Mouse (Mus musculus) neural tube, embryonic 13.5 days (tissue): Measurements from ENCODE around the gene Wrnip1. TPM values are rescaled to one million over a fixed set of nuclear protein-coding genes. Genes with fewer than 3 reads are reported as not detected.

Experiments used
- ATAC-seq: fragments of 200-750 bp; cut with Nextera tagmentation; 2 replicates; pipeline ENCODE4 v1.8.0; 2017; ENCODE audit warnings: low read depth, mild to moderate bottlenecking, moderate TSS enrichment, moderate library complexity
- H3K27ac ChIP-seq: fragments of 300-500 bp; sonication (generic); replicated peaks from 2 replicates; pipeline ENCODE4 v1.5.1; 2015; ENCODE audit warnings: moderate library complexity, mild to moderate bottlenecking, inconsistent platforms
- H3K27me3 ChIP-seq: fragments of 300-500 bp; sonication (generic); 2 replicates; pipeline ENCODE4 v1.6.1; 2015; ENCODE audit warnings: mild to moderate bottlenecking, inconsistent platforms
- H3K36me3 ChIP-seq: fragments of 300-500 bp; sonication (generic); 2 replicates; pipeline ENCODE4 v1.6.1; 2015; ENCODE audit warnings: mild to moderate bottlenecking, inconsistent platforms
- H3K4me1 ChIP-seq: fragments of 300-500 bp; sonication (generic); replicated peaks from 2 replicates; pipeline ENCODE4 v1.6.1; 2015; ENCODE audit warnings: inconsistent platforms
- H3K4me2 ChIP-seq: fragments of 300-500 bp; sonication (generic); 2 replicates; pipeline ENCODE4 v1.6.1; 2015; ENCODE audit warnings: inconsistent platforms, mild to moderate bottlenecking, moderate library complexity
- H3K4me3 ChIP-seq: fragments of 300-500 bp; sonication (generic); 2 replicates; pipeline ENCODE4 v1.5.1; 2015; ENCODE audit warnings: mild to moderate bottlenecking, inconsistent platforms
- H3K9ac ChIP-seq: fragments of 300-500 bp; sonication (generic); 2 replicates; pipeline ENCODE4 v1.6.1; 2015; ENCODE audit warnings: moderate library complexity, mild to moderate bottlenecking, inconsistent platforms
- H3K9me3 ChIP-seq: fragments of 300-500 bp; sonication (generic); 2 replicates; pipeline ENCODE4 v1.6.1; 2016; ENCODE audit warnings: inconsistent platforms
- WGBS: fragments of 180-500 bp; shearing (Covaris S2); methylation state at CpG from one replicate; pipeline ENCODE4 v1.1.7; 2015; 5-methylcytosine and 5-hydroxymethylcytosine counted together
- polyA plus RNA-seq: library from polyadenylated mRNA; unstranded; fragments of >200 nt; fragmentation: Nextera tagmentation; extraction: Ambion mirVana; gene quantifications from 2 replicates; pipeline ENCODE4 v1.2.1, GENCODE M21; 2015

Wrnip1 gene
- polyA plus RNA-seq: 33.3 and 35.3 TPM in 2 replicates

GRCm38 (mm10) chr13:32801693-32802221 is at the start of gene Wrnip1:
TSS of gene Wrnip1 (plus strand) at chr13:32802038.
- Histone ChIP-seq H3K9me3 (no peaks in the 10 kb centered on the region), H3K27me3 (no peaks in the 10 kb centered on the region), H3K9ac (peak within 1 kb of the TSS; percentile 90), H3K27ac (peak within 1 kb of the TSS; percentile 94), H3K4me2 (peak within 1 kb of the TSS; percentile 70), H3K36me3 (peaks cover 8% of the 10 kb centered on the region), H3K4me3 (peak within 1 kb of the TSS; percentile 89), H3K4me1 (peaks cover 31% of the 10 kb centered on the region)
- peak; percentile 99 for ATAC-seq
- WGBS: under 1% methylated on average over 49 of the region's 51 CpGs

GRCm38 (mm10) chr13:32752066-32752657 is 49.7 kb upstream of the Wrnip1 start:
- Histone ChIP-seq H3K4me1 (no peaks in the 10 kb centered on the region), H3K27ac (no peak overlapping the region), H3K4me3 (no peak overlapping the region), H3K9ac (no peak overlapping the region), H3K9me3 (no peaks in the 10 kb centered on the region), H3K27me3 (no peaks in the 10 kb centered on the region), H3K36me3 (no peaks in the 10 kb centered on the region), H3K4me2 (no peak overlapping the region)
- no peak for ATAC-seq
- WGBS: 32% methylated on average over 4 of the region's 4 CpGs

- Histone ChIP-seq H3K4me1 (no peaks in the 10 kb centered on the region), H3K4me2 (no peak overlapping the region), H3K27me3 (no peaks in the 10 kb centered on the region), H3K27ac (no peak overlapping the region), H3K36me3 (no peaks in the 10 kb centered on the region), H3K9ac (no peak overlapping the region), H3K4me3 (no peak overlapping the region), H3K9me3 (no peaks in the 10 kb centered on the region)
- 17% methylated on average over 4 of the region's 4 CpGs for WGBS
- ATAC-seq: no peak
Measured at GRCm38 (mm10) chr13:32759036-32759435, 42.8 kb upstream of the Wrnip1 start.

DNA sequence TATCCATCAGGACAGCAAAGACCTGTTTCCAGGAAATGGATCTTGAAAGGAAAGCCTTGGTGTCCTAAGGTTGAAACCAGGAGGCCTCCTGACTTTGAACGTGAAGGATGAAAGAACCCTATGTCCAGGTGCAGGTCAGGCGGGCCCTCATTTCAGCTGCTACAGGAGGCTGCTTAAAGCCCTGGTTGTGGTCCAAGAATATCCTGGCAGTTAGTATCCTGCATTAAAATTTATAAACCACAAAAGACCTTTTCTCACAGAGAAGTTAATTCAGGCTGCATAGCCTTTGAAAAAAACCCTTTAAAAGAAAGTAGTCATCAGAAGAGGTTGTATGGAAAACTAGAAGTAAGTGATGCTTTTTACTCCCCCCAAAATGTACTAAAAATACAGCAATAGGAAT is 41.0 kb upstream of the Wrnip1 start:
- ATAC-seq: no peak
- WGBS: 89% methylated on average over 2 of the region's 2 CpGs
- H3K4me3 ChIP-seq: no peak overlapping the region

DNA sequence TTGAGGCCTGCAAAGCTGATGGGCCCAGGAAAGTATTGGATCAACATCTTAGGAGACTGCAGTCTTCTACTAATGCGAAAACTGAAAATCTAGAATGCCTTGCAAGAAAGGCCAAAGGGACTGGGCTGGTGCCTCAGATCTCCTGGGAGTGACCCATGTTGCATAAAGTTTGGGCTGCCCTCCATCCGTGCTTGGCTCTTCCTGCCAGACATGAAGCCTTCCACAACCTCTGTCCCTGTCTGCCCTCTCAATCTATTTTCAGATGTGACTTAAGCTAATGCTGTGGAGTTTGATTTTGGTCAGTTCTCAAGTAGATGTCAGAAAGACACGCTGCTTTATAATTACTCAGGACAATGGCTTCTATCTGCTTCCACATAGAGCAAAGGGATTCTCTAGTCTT is 38.7 kb upstream of the Wrnip1 start:
- ATAC-seq: no peak
- Histone ChIP-seq H3K9ac (no peak overlapping the region), H3K9me3 (no peaks in the 10 kb centered on the region), H3K4me2 (no peak overlapping the region), H3K27me3 (no peaks in the 10 kb centered on the region), H3K4me3 (no peak overlapping the region), H3K36me3 (no peaks in the 10 kb centered on the region), H3K4me1 (no peaks in the 10 kb centered on the region), H3K27ac (no peak overlapping the region)
- 90% methylated on average over 3 of the region's 3 CpGs for WGBS

More for the DNA sequence above, 41.0 kb upstream of the Wrnip1 start:
- Histone ChIP-seq H3K4me1 (no peaks in the 10 kb centered on the region), H3K4me2 (no peak overlapping the region), H3K27me3 (no peaks in the 10 kb centered on the region), H3K9me3 (no peaks in the 10 kb centered on the region), H3K27ac (no peak overlapping the region), H3K36me3 (no peaks in the 10 kb centered on the region), H3K9ac (no peak overlapping the region)

DNA sequence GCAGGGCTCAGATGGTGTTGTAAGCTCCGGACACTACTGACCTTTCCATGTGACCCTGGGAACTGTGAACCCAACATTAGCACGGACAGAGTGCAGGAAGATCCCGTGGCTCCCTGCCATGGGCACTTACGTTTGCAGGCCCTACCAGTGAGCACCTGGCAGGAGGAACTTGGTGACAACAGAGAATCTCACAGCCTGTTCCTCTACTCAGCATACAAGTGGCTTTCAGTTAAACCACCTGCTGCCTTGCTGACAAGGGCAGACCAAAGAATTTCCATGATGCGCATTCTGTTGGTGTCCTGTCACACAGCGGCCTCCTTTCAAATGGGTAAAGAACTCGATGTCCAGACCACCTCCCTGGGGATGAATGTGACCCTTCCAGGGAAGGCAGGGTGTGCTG is 37.4 kb upstream of the Wrnip1 start:
- Histone ChIP-seq H3K36me3 (no peaks in the 10 kb centered on the region), H3K27ac (no peak overlapping the region), H3K4me3 (no peak overlapping the region), H3K27me3 (no peaks in the 10 kb centered on the region), H3K4me2 (no peak overlapping the region), H3K9me3 (no peaks in the 10 kb centered on the region), H3K4me1 (no peaks in the 10 kb centered on the region), H3K9ac (no peak overlapping the region)
- no peak for ATAC-seq
- WGBS: 40% methylated on average over 7 of the region's 7 CpGs

DNA sequence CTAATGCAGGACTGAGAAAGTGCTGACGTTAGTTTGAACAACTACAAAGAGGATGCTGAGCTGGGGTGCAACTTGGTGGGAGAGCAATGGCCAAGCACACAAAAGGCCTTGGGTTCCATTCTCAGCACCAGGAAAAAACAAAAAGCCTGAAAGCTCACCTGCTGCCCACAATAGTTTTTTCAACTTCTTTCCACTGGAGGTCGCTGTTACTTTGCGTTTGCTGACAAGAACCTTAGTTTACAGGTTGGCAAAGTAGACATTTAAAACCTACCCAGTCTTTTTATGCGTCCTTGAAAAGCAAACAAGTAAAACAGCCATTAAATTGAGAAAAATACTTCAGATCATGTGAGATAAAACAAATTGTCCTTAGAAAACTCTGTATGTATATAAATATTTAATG is 33.7 kb upstream of the Wrnip1 start:
- ATAC-seq: no peak
- Histone ChIP-seq H3K36me3 (no peaks in the 10 kb centered on the region), H3K27ac (no peak overlapping the region), H3K9me3 (no peaks in the 10 kb centered on the region), H3K4me2 (no peak overlapping the region), H3K4me1 (no peaks in the 10 kb centered on the region), H3K9ac (no peak overlapping the region), H3K4me3 (no peak overlapping the region), H3K27me3 (no peaks in the 10 kb centered on the region)
- 12% methylated on average over 4 of the region's 4 CpGs for WGBS

- Histone ChIP-seq H3K4me1 (no peaks in the 10 kb centered on the region), H3K27me3 (no peaks in the 10 kb centered on the region), H3K27ac (no peak overlapping the region), H3K9me3 (no peaks in the 10 kb centered on the region), H3K4me3 (no peak overlapping the region), H3K9ac (no peak overlapping the region), H3K36me3 (no peaks in the 10 kb centered on the region), H3K4me2 (no peak overlapping the region)
- ATAC-seq: no peak
- WGBS: 19% methylated on average over 3 of the region's 3 CpGs
Measured at GRCm38 (mm10) chr13:32769960-32770359, 31.9 kb upstream of the Wrnip1 start.

DNA sequence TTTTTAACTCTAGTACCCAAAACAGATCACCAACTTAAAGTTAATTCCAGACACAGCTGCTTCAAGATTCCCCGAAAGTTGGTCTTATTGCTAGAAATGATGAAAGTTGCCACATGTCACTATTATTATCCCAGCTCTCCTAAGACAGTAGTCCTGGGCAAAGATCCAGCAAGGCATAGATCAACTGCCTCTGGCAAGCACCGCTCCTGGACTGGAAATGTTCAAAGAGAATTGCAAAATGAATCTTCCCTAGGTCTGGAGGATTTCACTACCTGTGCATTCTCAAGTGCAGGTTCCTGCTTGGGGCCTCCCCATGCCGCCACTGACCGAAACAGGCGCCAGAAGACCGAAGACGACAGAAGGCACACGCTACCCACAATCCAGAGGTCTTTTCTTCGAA is 25.9 kb upstream of the Wrnip1 start:
- WGBS: 86% methylated on average over 9 of the region's 9 CpGs
- Histone ChIP-seq H3K27me3 (no peaks in the 10 kb centered on the region), H3K36me3 (no peaks in the 10 kb centered on the region), H3K4me2 (no peak overlapping the region), H3K9me3 (no peaks in the 10 kb centered on the region), H3K9ac (no peak overlapping the region), H3K4me1 (no peaks in the 10 kb centered on the region), H3K4me3 (no peak overlapping the region), H3K27ac (no peak overlapping the region)
- no peak for ATAC-seq

GRCm38 (mm10) chr13:32776350-32776749 is 25.5 kb upstream of the Wrnip1 start:
- Histone ChIP-seq H3K4me3 (no peak overlapping the region), H3K27me3 (no peaks in the 10 kb centered on the region), H3K9me3 (no peaks in the 10 kb centered on the region), H3K9ac (no peak overlapping the region), H3K4me1 (no peaks in the 10 kb centered on the region), H3K36me3 (no peaks in the 10 kb centered on the region), H3K27ac (no peak overlapping the region), H3K4me2 (no peak overlapping the region)
- ATAC-seq: no peak
- WGBS: 90% methylated on average over 10 of the region's 10 CpGs

- H3K4me3 ChIP-seq: no peak overlapping the region
- H3K4me2 ChIP-seq: no peak overlapping the region
- H3K4me1 ChIP-seq: no peaks in the 10 kb centered on the region
- no peaks in the 10 kb centered on the region for H3K27me3 ChIP-seq
- WGBS: 73% methylated on average over 3 of the region's 3 CpGs
- H3K27ac ChIP-seq: no peak overlapping the region
- H3K9ac ChIP-seq: no peak overlapping the region
- no peaks in the 10 kb centered on the region for H3K9me3 ChIP-seq
- H3K36me3 ChIP-seq: no peaks in the 10 kb centered on the region
- ATAC-seq: no peak
Measured at GRCm38 (mm10) chr13:32778861-32779260, 23.0 kb upstream of the Wrnip1 start.

DNA sequence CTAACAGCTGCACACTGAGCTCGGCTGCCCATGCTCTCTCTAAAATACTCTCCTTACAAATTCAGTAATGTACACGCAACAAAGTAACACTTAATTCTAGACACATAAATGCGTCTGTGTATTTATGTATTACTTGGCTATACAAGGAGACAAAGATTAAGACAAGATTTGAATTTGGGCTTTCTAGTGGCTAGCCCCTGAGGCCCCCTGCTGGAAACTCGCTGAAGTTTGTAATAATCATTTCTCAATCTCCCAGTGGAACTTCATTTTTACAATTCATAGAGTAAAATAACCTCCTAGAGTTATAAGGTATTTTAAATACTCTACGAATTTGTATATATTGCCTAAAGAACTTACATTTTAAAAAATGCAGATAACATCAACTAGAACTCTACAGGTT is 18.8 kb upstream of the Wrnip1 start:
- no peak for ATAC-seq
- 68% methylated on average over 5 of the region's 5 CpGs for whole genome bisulfite sequencing
- no peaks in the 10 kb centered on the region for H3K4me1 ChIP-seq
- no peak overlapping the region for H3K27ac ChIP-seq
- H3K36me3 ChIP-seq: no peaks in the 10 kb centered on the region
- no peaks in the 10 kb centered on the region for H3K27me3 ChIP-seq
- no peak overlapping the region for H3K9ac ChIP-seq
- no peak overlapping the region for H3K4me2 ChIP-seq
- no peak overlapping the region for H3K4me3 ChIP-seq
- no peaks in the 10 kb centered on the region for H3K9me3 ChIP-seq

- no peak within 1 kb of the TSS for H3K27ac ChIP-seq
- no peak within 1 kb of the TSS for H3K4me2 ChIP-seq
- no peak within 1 kb of the TSS for H3K9ac ChIP-seq
- no peaks in the 10 kb centered on the region for H3K9me3 ChIP-seq
- 89% methylated on average over 8 of the region's 8 CpGs for WGBS
- no peak within 1 kb of the TSS for H3K4me3 ChIP-seq
- no peaks in the 10 kb centered on the region for H3K4me1 ChIP-seq
- no peaks in the 10 kb centered on the region for H3K36me3 ChIP-seq
- no peak for ATAC-seq
- no peaks in the 10 kb centered on the region for H3K27me3 ChIP-seq
Measured at GRCm38 (mm10) chr13:32783816-32784215, 18.0 kb upstream of the Wrnip1 start, which contains the start of gene Mylk4. TSS of gene Mylk4 (minus strand) at chr13:32783954.
